Mouse (Mus musculus) hindbrain, embryonic 14.5 days (tissue): ENCODE data around the gene Galk2. TPM values are rescaled to one million over a fixed set of nuclear protein-coding genes. Genes with fewer than 3 reads are reported as not detected.
A peak's percentile ranks its signal among the peaks of the same experiment; 100 is the strongest.

Experiments
- ATAC-seq: fragments of 200-750 bp; cut with Nextera tagmentation; 2 replicates; pipeline ENCODE4 v1.8.0; 2017; ENCODE audit warnings: moderate number of reproducible peaks, mild to moderate bottlenecking, moderate TSS enrichment, moderate library complexity; ENCODE audit not compliant: low FRiP score
- DNase-seq: peaks from one replicate; pipeline ENCODE4 v3.0.0-alpha.2; 2015; ENCODE audit warnings: low spot score
- H3K27ac ChIP-seq: fragments of 300-500 bp; sonication (generic); 2 replicates; pipeline ENCODE4 v1.5.1; 2014; ENCODE audit warnings: mild to moderate bottlenecking, moderate library complexity
- H3K27me3 ChIP-seq: fragments of 300-500 bp; sonication (generic); 2 replicates; pipeline ENCODE4 v1.6.1; 2014; ENCODE audit warnings: mild to moderate bottlenecking, low read length, mixed read lengths; ENCODE audit not compliant: control insufficient read depth, insufficient read depth
- H3K36me3 ChIP-seq: fragments of 300-500 bp; sonication (generic); replicated peaks from 2 replicates; pipeline ENCODE4 v1.6.1; 2014; ENCODE audit not compliant: control insufficient read depth, insufficient read depth
- H3K4me1 ChIP-seq: fragments of 300-500 bp; sonication (generic); replicated peaks from 2 replicates; pipeline ENCODE4 v1.6.1; 2014; ENCODE audit warnings: antibody characterized with exemption, low read length, mixed read lengths; ENCODE audit not compliant: control insufficient read depth, insufficient read depth
- H3K4me2 ChIP-seq: fragments of 300-500 bp; sonication (generic); replicated peaks from 2 replicates; pipeline ENCODE4 v1.6.1; 2014; ENCODE audit warnings: mild to moderate bottlenecking, moderate library complexity
- H3K4me3 ChIP-seq: fragments of 300-500 bp; sonication (generic); replicated peaks from 2 replicates; pipeline ENCODE4 v1.5.1; 2014; ENCODE audit warnings: mild to moderate bottlenecking, low read length
- H3K9ac ChIP-seq: fragments of 300-500 bp; sonication (generic); 2 replicates; pipeline ENCODE4 v1.6.1; 2014
- H3K9me3 ChIP-seq: fragments of 300-500 bp; sonication (generic); 2 replicates; pipeline ENCODE4 v1.6.1; 2016; ENCODE audit warnings: low read length; ENCODE audit not compliant: control insufficient read depth
- WGBS: fragments of 180-500 bp; shearing (Covaris S2); extraction: QIAGEN DNeasy Blood & Tissue Kit; methylation state at CpG from one replicate; pipeline ENCODE4 v1.1.7; 2014; 5-methylcytosine and 5-hydroxymethylcytosine counted together
- polyA plus RNA-seq: library from polyadenylated mRNA; unstranded; fragments of >200 nt; fragmentation: Nextera tagmentation; extraction: Ambion mirVana; gene quantifications from 2 replicates; pipeline ENCODE4 v1.2.1, GENCODE M21; 2014

The Galk2 gene
- 32.0 and 36.2 TPM in 2 replicates for polyA plus RNA-seq

DNA sequence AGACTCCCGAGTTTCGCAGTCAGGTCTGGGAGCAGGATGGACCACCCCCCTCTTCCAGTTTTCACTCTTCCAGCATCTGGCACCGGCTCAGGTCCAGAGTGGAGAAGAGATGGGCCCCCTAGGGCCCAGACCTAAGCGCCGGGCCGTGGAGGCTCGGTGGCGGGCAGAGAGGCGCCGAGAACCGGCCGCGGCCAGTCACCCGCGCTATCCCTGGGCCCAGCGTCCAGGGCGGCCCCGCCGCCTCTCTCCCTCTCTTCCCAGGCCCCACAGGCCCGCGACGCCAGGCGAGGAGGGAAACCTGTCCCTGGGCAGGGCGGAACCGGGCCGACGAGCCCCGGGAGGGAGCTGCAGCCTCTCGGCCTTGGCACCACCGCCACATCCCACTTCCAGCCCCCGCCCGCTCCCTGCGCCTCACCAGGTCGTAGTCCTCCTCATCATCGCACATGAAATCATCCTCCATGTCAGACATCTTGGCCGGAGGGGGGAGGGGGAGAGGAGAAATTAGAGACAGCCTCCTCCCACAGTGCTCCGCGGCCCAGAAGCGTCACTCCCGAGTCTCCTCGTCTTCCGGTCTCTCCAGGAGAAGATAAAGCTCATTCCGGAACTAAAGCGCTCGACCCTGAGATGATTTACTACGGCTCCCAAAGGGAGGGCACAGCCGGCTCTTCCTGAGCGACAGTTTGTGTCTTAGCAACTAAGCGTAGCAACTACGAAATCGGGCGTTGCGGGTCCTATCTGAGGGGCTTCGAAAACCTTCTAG, at the start of gene Galk2, which contains the start of gene Cops2:
Gene Galk2 (plus strand): TSS at position 589 of the 760 bp plus-strand sequence.
Gene Cops2 (minus strand): TSS at position 619 of the 760 bp plus-strand sequence.
- under 1% methylated on average over 48 of the region's 54 CpGs for WGBS
- no peaks in the 10 kb centered on the region for H3K9me3 ChIP-seq
- H3K36me3 ChIP-seq: no peaks in the 10 kb centered on the region
- peak within 1 kb of the TSS; percentile 80 for H3K9ac ChIP-seq
- H3K4me1 ChIP-seq: peaks cover 19% of the 10 kb centered on the region
- DNase-seq (peak; percentile 95), ATAC-seq (peak; percentile 99)
- peak within 1 kb of the TSS; percentile 70 for H3K4me3 ChIP-seq
- H3K4me2 ChIP-seq: peak within 1 kb of the TSS; percentile 67
- peak within 1 kb of the TSS; percentile 77 for H3K27ac ChIP-seq
- H3K27me3 ChIP-seq: no peaks in the 10 kb centered on the region

DNA sequence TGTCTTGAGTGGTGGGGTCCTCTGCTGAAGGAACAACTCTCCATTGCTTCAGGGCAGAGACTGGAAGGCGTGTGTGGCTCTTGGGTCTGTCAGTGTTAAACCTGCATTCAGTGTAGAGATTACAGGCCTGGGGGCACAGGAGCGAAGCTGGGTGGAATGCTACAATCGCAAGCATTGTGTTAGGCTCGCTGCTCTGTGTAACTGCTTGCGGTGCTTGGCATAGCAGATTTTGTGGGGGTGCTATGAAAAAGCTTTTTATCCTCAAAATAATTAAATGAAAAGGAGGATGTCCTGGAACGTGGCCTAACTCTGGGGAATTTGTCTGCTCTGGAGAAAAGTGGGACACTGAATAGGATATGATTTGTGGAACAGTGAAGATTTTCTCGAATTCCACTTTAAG, 49.4 kb upstream of the Galk2 start:
- Histone ChIP-seq H3K9me3 (no peaks in the 10 kb centered on the region), H3K27ac (no peak overlapping the region), H3K9ac (no peak overlapping the region), H3K27me3 (no peaks in the 10 kb centered on the region), H3K4me1 (no peaks in the 10 kb centered on the region), H3K4me3 (no peak overlapping the region), H3K36me3 (no peaks in the 10 kb centered on the region), H3K4me2 (no peak overlapping the region)
- ATAC-seq (no peak), DNase-seq (no peak)
- 73% methylated on average over 7 of the region's 7 CpGs for WGBS

DNA sequence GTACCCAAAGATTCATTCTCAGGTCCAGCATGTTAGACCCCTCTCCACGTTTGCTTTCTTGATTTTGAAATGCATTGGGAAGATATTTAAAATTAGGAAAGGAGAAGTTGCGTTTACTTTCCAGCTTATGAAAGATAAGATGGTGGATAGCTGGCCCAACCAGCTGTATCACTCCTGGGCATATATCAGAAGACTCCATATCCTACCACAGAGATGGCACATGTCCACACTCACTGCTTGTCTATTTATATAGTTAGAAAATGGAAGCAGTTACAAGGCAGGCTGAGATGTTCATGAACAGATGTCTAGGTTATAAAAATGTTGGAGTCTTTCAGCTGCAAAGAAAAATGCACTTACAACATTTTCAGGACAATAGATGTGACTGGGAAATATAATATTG, 47.6 kb upstream of the Galk2 start:
- no peaks in the 10 kb centered on the region for H3K36me3 ChIP-seq
- H3K4me3 ChIP-seq: no peak overlapping the region
- H3K9ac ChIP-seq: no peak overlapping the region
- ATAC-seq: no peak
- DNase-seq: no peak
- H3K4me2 ChIP-seq: no peak overlapping the region
- no peak overlapping the region for H3K27ac ChIP-seq
- H3K27me3 ChIP-seq: no peaks in the 10 kb centered on the region
- no peaks in the 10 kb centered on the region for H3K9me3 ChIP-seq
- H3K4me1 ChIP-seq: no peaks in the 10 kb centered on the region
- WGBS: 91% methylated on average over 2 of the region's 2 CpGs

DNA sequence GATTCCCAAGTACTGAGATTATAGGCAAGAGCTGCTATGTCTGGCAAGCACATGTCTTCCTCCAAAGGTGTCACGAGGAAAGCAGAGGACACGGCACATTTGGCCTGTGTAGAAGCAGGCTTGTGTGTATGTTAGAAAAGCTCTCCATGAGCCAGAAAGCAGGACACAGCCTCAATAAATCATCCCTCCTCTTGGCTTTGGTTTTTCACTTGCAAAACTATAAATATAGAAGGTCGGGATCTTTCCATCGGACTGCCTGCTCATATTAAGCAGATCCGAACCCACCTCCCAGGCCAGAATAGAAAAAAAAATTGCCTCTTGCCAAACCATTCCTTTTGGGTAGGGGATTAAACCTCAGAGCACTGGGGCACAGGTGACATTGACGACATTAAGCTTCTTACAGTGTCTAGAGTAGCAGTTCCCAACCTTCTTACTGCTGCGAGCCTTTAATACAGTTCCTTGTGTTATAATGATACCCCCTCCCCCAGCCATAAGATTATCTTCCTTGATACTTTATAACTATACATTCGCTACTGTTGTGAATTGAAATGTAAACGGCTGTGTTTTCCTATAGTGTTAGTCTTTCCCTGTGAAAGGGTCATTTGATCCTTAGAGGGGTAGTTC, 44.8 kb upstream of the Galk2 start:
- Histone ChIP-seq H3K4me2 (no peak overlapping the region), H3K4me3 (no peak overlapping the region), H3K27me3 (no peaks in the 10 kb centered on the region), H3K9ac (no peak overlapping the region), H3K27ac (no peak overlapping the region), H3K36me3 (no peaks in the 10 kb centered on the region), H3K9me3 (no peaks in the 10 kb centered on the region), H3K4me1 (no peaks in the 10 kb centered on the region)
- ATAC-seq (no peak), DNase-seq (no peak)
- WGBS: 84% methylated on average over 9 of the region's 9 CpGs

DNA sequence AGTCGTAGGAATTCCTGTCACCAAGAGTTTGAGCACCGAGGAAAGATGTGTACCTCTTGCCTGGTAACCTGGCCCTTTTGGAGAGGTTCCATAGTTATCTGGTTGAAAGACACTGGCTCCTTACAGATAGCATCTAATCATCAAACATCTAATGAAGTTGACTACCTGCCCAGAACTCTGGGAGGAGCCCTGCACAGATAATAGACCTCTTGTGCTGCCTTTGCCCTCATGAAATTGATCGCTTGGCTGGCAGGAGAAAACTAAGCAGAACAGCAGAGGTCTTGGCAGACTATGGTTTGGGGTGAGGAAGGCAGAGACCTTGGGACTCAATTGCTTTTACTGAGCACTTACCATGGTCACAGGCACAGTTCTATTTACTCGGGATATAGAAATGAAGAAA, 38.5 kb upstream of the Galk2 start:
- DNase-seq (no peak), ATAC-seq (no peak)
- Histone ChIP-seq H3K4me3 (no peak overlapping the region), H3K36me3 (no peaks in the 10 kb centered on the region), H3K4me1 (no peaks in the 10 kb centered on the region), H3K4me2 (no peak overlapping the region), H3K27ac (no peak overlapping the region), H3K27me3 (no peaks in the 10 kb centered on the region), H3K9me3 (no peaks in the 10 kb centered on the region), H3K9ac (no peak overlapping the region)
- WGBS: 87% methylated on average over 4 of the region's 4 CpGs

DNA sequence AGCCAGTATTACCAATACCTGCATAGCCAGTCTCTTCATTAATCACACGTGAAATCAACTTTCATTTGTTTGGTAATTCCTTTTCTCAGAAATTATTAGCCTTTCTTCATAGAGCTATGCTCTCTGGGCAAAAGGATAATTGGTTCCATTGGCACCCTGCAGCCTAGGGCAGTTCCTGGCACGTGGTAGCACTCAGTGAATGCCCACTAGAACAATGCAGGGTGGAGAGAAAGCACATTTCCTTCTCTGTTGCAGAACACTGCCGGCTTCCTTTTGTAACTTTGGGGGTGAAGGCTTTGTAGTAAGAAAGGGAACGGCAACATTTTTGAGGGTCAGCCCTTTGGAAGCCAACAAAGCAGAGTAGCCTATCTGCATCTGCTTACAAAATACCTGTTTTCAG, 32.7 kb upstream of the Galk2 start:
- 35% methylated on average over 4 of the region's 4 CpGs for WGBS
- no peaks in the 10 kb centered on the region for H3K4me1 ChIP-seq
- H3K27ac ChIP-seq: no peak overlapping the region
- H3K4me3 ChIP-seq: no peak overlapping the region
- H3K4me2 ChIP-seq: no peak overlapping the region
- ATAC-seq (no peak), DNase-seq (no peak)
- H3K27me3 ChIP-seq: no peaks in the 10 kb centered on the region
- no peaks in the 10 kb centered on the region for H3K9me3 ChIP-seq
- peaks cover 28% of the 10 kb centered on the region for H3K36me3 ChIP-seq
- H3K9ac ChIP-seq: no peak overlapping the region

DNA sequence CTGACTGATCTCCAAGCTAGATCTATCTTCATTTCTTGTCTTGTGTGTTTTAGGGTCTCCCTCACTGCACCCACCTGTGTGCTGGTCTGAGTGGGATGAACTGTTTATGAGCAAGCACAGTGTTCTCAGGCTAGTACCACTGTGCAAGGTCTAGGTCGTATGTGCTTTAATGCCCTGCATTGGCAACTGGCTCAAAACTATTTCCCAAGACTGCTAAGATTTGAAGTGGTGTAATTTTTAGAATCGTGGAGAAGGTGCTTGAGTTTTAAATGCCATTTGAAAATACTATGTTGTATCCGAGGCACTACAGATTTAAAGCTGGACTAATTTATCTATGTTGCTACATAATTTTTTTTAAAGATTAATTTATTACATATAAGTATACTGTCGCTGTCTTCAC, 31.0 kb upstream of the Galk2 start:
- WGBS: 94% methylated on average over 4 of the region's 4 CpGs
- H3K9ac ChIP-seq: no peak overlapping the region
- DNase-seq (no peak), ATAC-seq (no peak)
- no peaks in the 10 kb centered on the region for H3K9me3 ChIP-seq
- H3K4me3 ChIP-seq: no peak overlapping the region
- peaks cover 43% of the 10 kb centered on the region for H3K36me3 ChIP-seq
- no peaks in the 10 kb centered on the region for H3K4me1 ChIP-seq
- no peak overlapping the region for H3K4me2 ChIP-seq
- no peak overlapping the region for H3K27ac ChIP-seq
- H3K27me3 ChIP-seq: no peaks in the 10 kb centered on the region

DNA sequence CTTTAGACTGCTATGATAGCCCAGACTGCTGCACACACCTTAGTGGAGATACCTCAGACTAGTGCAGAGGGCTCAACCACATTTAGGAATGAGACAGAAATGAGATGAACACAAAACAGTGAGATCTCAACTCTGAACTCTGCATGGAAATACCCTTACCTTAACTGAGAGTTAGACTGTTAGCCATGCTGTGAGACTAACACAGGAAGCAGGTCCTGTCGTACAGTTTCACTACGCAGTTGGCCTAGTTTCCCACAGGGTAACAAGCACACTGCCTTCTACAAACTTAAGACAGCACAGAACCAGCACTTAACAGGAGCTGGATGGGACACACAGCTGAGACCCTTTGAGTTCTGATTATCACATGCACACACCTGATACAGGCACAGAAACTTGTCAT, 29.0 kb upstream of the Galk2 start:
- ATAC-seq (no peak), DNase-seq (no peak)
- Histone ChIP-seq H3K36me3 (peaks cover 64% of the 10 kb centered on the region), H3K27ac (no peak overlapping the region), H3K4me1 (no peaks in the 10 kb centered on the region), H3K9ac (no peak overlapping the region), H3K27me3 (no peaks in the 10 kb centered on the region), H3K4me2 (no peak overlapping the region), H3K4me3 (no peak overlapping the region), H3K9me3 (no peaks in the 10 kb centered on the region)
- WGBS: 92% methylated on average over 2 of the region's 2 CpGs

DNA sequence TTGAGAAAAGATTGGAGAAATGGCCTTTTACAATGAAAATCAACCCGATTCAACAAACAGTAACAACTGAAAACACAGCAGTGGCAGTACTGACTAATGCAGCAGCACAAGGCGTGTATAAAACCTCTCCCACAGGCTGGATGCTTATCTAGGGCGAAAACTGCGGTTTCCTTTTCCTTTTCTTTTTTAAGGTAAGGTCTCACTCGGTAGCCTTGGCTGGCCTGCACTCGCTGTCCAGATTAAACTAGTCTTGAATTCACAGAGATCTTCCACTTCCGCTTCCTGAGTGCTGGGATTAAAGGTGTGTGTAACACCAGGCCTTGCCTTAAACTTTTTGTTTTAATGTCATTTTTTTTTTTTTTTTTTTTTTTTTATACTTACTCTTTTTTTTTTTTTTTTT, 20.8 kb upstream of the Galk2 start:
- WGBS: 96% methylated on average over 7 of the region's 7 CpGs
- ATAC-seq (no peak), DNase-seq (no peak)
- Histone ChIP-seq H3K9ac (no peak overlapping the region), H3K9me3 (no peaks in the 10 kb centered on the region), H3K27ac (no peak overlapping the region), H3K27me3 (no peaks in the 10 kb centered on the region), H3K4me1 (no peaks in the 10 kb centered on the region), H3K4me2 (no peak overlapping the region), H3K36me3 (peaks cover 84% of the 10 kb centered on the region), H3K4me3 (no peak overlapping the region)
